Mouse (Mus musculus) cerebellum, adult 8-10 months (tissue): ENCODE measurements around the gene Pou2f3.

ENCODE experiments used
- DNase-seq: peaks from one replicate; pipeline ENCODE4 v3.0.0; 2022

Pou2f3 gene

DNA sequence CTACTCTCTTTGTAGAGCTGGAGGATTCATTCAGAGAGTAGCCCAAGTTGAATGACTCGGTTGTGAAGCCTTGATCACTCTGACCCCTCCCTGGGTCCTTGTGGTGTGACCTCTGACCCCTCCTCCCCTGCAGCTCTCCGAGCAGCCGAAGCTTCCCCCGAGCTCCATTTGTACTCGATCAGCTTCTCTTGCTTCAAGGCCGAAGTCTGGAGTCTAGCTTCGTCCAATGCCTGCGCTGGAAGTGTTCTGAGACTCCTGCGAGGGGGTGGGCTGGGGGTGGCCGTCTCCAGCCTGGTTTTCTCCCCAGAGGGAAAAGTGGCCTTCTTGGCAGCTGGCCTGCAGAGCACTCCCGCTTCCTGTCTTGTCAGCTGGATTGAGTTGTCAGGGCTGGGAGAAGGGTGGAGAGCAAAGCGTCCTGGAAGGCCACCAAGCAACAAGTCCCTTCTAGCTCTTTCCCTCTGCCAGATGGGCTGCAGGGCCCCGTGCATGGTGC is at the start of gene Pou2f3:
TSS of gene Pou2f3 (minus strand) at position 180 of the 493 bp plus-strand sequence.
- no peak for DNase-seq

DNA sequence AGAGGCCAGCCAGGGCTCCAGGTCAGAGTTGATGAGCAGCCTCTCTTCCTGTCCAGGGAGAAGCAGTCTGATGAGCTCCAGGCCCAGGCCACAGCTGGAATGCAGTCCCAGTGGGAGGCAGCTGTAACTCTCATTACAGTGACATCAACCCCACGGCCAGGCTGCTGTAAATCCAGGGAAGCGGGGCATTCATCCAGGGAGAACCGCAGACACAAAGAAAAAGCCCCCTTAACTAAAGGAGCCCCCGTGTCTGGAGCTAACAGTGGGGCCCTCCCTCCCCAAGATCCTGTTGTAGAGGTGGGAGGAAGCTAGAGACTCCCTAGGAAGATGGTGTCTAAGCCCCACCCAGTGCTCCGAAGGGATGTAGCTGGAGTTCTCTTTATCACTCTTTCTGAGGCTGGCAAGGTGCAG is 43.1 kb upstream of the Pou2f3 start:
- no peak for DNase-seq

DNA sequence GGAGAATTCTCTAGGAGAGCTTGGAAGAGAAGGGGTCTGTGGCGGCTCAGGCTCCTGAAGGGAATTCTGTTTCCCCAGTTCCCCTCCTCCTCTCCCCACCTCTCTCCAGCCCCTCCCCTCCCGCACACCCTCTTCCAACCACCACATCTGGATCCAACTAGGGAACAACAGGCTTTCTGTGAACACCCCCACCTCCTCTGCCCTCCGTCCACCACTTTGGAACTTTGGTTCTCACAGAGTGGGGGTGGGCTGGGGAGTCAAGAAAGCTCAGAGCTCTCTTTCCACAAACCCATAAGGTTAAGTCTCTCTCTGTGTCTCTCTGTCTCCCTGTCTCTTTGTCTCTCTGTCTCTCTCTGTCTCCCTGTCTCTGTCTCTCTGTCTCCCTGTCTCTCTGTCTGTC is 42.6 kb upstream of the Pou2f3 start:
- no peak for DNase-seq

DNA sequence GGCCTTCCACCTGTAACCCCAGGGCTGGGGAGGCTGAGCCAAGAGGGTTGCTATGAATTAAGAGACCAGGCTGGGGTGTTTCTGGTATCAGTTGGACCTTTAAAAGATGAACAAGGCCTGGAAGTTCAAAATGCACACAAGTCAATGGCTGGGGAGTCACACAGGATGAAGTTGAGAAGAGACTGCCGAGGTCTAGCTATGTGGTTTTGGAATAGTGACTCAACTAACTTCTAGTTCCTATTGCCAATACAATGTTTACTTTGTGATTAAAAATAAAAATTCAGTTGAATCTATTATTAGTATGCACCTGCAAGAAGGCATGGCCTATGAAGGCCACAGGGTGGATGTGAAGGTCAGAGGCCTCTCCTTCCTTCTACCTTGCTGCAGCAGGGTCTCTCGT is 41.6 kb upstream of the Pou2f3 start:
- no peak for DNase-seq

DNA sequence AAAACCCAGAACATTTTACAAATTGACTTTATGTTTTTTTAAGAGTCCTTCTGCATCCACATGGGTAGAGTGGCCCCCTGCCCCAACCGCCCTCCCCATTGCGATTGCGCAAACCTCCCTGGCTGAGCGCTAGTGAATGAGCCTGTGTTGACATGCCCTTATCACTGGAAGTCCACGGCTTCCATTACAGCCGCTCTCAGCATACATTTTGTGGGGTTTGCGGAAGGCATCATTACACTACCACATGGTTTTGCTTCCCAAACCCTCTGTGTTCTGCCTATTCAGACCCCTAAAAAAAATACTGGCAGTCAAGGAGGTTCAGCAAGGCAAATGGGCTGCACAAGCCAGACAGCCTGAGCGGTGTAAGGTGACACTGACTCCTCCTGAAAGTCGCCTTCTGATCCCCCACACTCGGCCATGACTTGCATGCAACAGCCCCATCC is 36.6 kb upstream of the Pou2f3 start:
- no peak for DNase-seq

DNA sequence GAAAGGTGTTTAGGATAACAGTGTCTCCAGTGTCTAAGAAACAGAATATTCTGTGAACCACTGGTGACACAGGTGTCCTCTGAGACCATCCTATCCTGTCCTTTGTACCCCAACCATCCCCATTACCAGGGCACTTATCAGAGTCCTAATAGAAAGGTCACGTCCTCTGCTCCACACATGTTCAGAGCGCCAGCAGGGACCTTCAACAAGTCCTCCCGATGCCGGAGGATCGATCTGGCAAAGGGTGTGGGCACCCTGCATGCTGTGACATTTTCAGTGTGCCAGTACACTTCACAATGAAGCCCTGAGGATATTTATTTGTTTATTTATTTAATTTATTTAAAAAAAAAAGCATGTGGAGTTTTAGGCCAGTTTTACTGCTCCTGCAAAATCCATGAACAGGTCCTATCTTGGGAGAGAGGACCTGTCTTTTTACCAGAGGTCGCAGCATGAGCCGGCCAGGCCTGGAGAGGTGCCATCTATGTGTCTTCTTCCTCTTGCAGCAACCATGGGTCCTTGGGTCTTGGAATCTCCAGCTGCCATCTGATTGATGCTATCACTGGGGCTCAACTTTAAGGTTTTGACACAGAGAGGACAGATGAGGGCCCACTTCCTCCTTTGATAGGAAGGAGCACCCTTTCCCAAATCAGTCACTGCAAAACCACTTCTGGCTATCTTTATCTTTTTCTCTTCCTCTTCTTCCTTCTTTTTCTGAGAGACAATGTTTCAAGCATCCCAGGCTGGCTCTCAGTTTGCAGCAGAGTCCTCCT is 35.8 kb upstream of the Pou2f3 start:
- no peak for DNase-seq

DNA sequence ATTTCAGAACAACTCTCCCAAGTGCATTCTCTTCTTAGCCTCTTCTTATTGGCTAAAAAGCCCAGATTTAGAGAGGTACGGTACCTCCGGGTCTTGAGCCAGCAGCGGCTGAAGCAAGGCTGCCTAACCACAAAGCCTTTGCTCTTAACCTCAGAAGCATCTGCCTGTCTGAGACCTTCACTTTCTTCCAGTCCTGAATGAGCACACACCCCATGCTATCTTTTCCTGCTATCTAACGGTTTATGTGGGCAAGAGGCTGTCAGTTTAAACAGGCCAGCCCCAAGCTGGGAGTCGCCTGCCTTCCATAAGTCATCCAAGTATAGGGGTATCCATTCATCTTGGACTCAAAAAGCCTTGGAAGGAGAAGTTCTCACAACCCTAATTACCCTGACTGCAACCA is 32.3 kb upstream of the Pou2f3 start:
- no peak for DNase-seq

DNA sequence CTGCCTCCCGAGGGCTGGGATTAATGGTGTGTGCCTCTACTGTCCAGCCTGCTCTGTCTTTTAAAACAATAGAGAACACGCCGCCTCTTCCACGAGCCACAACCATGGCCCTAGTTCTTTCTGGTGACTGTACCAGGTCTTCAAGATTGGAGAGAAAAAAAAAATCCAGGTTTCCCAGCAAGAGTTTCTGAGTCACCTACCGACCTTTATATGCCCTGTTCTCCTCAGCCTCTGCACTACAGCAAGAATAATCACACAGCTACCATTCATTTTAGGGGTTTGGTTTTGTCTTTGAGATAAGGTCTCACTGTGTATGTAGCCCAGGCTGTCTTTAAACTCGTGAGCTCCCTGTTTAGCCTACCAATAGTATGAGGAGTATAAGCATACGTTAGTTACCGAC is 31.8 kb upstream of the Pou2f3 start:
- no peak for DNase-seq

DNA sequence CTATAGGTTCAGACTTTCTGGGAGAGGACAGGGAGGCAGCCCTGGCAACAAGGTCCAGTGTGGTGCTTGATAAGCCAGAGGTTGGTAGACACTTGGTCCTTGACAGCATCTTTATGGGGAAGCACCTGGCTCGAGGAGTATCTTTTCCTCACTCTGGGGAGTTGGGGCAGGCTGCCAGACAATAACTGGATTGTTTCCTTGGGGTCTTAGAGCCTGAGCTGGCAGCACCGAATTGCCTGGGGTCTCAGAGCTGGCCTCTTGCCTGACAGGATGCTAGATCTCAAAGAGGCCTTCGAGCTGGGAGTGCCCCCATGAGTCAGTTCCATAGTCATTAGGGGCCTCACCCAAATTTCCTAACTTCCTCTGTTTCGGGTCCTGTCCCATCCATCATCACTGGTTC is 31.1 kb upstream of the Pou2f3 start:
- DNase-seq = no peak

DNA sequence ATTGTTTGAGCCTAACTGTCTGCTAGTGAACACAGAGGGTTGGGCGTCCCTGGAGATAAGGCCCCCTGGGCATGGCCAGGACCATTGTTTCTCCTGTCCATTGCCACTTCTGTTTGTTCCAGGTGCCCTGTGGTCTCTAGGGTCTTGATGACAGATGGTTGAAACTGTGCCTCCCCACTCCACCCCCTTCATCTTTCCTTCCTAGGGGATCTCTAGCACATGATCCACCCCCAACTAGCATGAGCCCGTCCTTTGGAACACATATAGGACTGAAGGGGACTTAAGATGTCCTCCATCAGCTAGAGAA is 30.4 kb upstream of the Pou2f3 start:
- DNase-seq = no peak

DNA sequence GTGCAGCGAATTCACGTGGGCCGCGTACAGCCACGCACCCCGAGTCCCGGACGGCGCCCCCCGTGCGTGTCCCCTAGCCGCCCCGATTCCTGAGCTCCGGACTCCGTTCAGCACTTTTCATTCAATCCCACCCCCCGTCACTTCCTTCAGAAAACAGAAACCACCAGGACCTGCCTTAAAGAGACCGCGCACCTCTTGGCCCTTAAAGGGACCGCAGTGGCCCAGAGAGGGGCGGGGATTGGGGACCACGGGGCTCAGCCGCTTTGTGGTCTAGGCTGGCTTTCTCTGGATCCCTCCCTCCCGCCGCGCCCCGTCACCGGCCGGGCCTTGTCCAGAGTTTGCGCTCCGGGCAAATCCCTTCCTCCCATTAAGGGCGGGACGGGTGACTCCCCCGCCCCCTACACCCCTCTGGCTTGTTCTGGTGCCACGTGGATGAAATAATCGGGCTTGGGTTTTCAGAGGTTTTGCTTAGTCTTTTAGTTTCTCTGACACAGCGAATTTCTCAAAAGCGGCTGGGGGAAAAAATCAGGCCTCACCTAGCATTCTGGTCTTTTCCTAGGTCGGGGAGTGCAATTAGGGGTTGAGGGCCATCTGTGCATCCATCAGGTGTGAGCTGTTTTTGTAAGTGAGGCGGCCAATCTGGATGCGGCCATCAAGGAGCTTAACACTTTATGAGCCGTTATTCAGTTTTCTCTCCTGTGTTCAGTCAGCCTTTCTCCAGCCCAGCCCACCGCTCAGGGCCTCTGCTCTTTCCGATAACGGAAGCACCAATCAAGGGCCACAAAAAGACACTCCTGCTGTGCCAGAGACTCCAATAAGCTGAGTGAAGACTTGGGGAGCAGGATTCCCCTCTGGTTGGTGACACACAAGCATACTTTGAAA is 29.8 kb upstream of the Pou2f3 start, which contains the start of gene Oaf:
TSS of gene Oaf (minus strand) at position 200 of the 882 bp plus-strand sequence.
- peak; percentile 7 for DNase-seq

DNA sequence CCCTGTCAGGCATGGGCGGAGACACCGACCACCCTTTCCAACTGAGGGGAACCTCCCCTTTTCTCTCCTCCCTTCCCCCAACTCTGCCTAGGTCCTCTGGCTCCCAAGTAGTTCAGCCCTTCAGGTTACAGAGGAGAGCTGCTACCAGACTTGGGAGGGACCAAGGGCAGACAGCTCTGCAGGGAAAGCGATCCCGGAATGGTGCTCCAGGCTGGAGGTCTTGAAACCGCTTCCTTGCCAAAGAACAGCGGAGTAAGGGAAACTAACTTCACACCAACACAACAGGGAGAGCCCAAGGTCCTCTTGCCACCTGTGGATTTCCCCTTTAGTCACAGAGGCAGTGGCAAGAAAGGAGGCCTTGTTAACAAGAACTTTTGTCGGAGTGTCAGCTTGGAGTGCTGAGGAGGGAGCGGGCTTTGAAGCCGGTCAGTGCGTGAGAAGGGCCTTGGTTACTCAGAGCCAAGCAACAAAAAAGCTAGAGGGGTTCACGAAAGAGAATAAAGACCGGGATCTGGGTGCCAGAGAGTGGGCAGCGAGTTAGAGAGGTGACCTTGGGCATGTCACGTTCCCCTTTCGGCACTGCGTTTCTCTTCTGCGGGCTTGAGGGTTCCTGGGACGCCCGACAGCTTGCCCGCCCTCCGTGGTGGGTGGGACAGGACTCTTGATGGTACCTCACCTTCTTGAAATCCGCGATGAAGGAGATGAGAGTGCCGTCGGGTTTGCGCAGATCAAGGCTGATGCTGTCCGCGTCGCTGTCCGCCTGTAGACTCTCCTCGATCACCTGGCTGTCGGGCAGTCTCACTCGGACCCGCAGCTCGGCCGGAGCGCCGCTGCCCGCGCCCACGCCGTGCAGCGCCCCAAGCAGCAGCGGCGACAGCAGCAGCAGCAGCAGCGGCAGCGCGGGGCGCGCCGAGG is 28.7 kb upstream of the Pou2f3 start:
- no peak for DNase-seq

DNA sequence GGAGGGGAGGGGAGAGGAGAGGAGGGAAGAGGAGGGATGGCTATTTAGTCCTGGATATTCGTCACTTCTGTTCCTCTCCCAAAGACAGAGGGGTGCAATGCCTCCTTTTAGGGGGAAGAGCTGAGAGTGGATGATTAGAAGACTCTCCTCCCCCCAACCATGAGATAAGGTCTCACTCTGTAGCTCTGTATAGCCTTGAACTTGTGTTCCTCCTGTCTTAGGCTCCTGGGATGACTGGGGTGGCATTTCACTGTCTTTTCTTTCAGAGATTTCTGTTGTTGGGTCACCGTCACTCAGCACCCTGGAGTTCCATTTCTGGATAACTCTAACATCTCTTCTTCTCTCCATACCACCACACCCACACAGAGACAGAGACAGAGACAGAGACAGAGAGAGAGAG is 28.0 kb upstream of the Pou2f3 start:
- no peak for DNase-seq

DNA sequence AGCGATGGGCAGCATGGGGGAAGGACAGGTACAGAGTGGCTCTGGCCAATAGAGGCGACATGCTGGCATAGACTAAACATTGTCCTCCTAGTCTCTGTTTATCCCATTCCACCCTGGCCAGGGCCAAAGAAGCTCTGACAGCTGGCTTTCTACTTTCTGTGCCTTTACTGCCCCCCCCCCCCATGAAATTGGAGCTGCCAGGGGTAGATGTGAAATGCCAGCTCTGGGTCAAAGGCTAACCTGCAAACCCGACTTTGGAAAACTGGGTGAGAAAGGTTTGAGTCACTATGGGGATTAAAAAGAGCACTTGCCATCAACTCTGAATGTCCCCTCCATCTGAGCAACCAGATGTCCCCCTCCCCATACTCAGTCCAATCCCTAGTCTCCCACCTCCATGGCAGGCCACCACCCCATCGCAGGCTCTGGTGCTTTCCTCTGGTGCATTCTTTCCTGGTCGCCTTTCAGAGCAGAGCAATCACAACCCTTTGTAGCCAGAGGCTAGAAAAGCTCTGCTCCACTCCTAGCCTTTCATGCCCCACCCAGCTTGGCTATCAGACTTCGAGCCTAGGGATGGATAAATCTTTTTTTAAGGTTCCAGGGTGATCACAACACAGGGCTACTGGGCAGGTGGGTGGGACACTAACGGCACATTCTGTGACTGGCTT is 27.1 kb upstream of the Pou2f3 start:
- no peak for DNase-seq

DNA sequence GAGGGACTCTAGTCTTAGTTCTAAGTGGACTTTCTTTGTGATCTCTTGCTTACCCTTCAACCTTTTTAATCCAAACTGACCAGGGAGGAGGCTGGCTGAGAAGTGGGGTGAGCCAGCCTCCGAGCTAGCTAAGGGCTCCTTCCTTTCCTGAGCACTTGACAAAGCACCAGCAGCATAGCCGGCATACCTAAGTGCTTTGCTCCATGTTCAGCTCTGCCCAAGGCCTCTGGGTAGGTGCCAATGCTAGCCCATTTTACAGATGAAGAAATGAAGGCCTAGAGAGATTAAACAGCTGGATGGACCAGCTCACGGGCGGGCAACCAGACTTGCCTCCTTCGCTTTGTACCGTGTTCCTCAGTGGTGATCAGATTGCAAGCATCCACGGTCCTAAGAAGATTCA is 26.4 kb upstream of the Pou2f3 start:
- no peak for DNase-seq

DNA sequence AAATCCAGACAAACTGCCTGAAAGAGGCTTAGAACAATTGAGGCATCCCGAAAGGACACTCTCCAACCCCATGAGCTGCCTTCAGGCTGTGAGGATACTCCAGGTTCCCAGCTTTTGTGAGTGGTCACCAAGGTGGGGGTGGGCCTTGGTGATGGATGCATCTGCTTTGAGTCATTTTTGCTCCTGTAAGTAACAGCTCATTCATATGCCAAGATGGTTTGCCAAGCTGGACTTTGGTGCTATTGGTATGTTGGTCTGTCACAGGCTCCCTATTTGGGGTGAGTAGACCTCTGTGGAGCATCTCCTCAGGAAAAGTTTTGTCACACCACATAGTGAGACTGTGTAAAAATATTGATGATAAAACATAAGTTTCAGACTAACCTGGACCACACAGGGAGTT is 25.9 kb upstream of the Pou2f3 start:
- DNase-seq = no peak

DNA sequence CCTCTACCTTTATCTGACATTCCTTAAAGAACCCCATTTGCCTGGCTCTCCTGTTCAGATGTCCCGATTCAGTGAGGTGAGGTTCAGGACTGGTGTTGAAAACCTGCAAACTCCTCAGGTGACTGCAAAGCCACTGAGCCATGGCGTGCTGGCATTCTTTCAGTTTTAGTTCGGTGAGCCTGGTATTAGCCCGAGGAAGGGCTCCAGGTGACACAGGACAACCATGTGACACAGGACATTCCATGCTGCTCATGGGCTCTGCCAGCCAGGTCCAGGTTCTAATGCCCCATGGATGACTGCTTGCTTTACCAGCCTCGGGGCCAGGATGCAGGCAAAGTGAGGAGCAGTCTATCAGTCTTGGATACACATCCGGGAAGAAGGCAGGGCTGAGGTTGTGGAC is 25.2 kb upstream of the Pou2f3 start:
- no peak for DNase-seq

DNA sequence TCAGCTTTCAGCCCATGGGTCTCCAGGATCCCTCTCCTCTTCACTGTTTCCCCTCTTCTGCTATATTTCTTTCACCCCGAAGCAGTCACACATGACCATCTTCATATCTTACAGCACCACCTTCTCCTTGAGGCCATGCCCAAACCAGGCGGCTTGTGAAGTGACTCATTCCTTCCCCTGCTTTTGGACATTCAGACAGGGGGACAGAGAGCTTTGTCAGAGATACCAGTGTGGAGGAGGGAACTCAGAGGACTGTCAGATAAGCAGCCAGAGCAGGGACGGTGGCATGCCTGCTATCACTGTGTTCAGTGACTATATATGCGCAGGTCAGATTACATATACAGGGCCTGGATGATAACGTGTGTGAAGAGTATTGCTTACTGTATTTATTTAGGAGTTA is 24.3 kb upstream of the Pou2f3 start:
- DNase-seq = no peak

DNA sequence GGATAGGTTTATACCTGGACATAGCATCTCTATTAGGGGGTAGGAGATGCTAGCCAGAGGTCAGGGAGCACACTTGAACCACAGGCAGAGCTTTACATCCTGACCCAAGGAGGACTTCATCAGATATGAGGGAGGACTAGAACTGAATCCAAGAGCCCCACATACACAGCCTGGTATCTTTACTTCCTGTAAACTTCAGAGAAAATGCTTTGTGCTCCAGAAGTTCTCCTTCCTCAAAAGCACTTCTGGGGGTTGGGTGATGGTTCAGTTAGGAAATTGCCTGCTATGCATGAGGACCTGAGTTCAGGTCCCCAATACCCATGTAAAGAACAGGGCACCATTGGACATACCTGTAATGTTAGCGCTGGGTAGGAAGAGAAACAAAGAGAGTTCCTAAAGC is 23.3 kb upstream of the Pou2f3 start:
- no peak for DNase-seq

DNA sequence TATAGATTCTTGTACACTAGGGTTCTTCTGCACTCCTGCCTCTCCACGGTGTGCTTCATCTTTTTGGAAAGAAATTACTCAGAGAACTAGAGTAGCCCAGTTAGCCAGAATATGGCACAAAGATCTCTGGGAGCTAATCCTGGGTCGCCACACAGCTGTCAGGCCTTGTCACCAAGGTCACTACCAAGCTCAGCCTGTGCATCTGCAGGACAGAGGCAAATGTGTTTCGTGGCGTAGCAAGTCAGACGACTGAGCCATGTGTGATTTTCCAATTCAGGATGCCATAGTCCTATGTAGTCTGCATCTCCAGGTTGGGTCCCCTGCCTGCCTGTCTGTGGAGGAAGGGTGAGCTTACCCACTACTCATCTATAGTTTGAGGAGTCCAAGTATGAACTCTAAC is 22.9 kb upstream of the Pou2f3 start:
- DNase-seq = no peak

DNA sequence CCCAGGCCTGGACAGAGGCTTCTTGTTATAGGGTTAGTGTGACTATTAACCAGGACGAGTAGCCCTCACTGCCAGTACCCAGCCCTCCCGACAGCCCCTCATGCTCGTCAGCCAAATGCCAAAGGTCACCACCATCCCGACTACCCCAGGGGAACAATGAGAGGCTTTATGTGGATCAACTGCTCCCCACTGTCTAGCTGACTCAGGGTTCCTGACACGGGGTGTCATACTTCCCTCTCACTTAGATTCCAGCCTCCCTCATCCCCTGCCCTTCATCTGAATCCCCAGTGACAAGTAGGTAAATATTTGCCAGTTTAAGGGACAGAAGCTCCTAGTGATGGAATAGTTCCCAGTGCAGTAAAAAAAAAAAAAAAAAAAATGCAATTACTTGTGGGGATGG is 22.1 kb upstream of the Pou2f3 start:
- no peak for DNase-seq

DNA sequence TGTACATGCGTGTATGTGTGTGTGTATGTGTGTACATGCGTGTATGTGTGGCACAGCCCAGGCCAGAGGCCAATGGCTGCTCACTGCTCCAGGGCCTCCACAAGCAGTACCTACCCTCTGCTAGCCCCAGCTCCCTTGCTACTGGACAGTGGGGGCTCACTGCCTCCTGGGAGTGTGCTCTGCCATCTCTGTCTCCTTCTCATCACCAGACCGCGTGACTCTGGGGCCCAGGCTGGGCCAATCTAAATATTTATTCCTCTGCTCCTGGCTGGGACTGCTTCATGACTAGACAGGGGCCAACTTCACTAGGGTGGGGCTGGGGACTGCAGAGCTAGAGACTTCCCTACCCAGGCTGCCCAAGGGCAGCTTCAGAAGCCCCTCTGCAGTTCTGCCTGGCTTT is 21.6 kb upstream of the Pou2f3 start:
- DNase-seq = no peak

DNA sequence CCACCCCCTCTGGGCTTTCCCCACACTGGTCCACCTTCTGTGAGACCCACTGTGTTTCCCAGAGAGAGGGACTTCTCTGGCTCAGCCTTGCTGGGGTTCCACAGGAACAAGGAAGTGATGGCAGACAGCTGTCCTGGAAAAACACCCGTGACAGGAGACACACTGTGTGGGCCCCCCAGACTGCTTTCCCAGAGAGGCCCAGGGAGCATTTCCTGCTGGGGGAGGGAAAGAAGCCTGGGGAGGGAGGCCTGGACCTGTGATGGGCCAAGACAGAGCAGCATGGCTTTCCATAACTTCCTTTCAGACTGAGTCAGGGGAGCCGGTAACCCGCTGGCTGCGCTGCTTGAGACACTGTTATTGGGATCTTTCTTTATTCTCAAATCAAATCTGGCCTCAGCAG is 20.7 kb upstream of the Pou2f3 start:
- no peak for DNase-seq
